Mouse (Mus musculus): Measurements from ENCODE around the gene Olfr1186.
"Not testable (repeated sequence)": the region's sequence is repeated elsewhere in the genome, so short reads cannot be mapped to it uniquely, and the experiment has no call there.

The Olfr1186 gene

GRCm38 (mm10) chr2:88518251-88518650 is at the start of gene Olfr1186:
Gene Olfr1186, plus strand, starts transcription at chr2:88518551.
- no peak for DNase-seq (ENCODE audit: low read depth)

DNA sequence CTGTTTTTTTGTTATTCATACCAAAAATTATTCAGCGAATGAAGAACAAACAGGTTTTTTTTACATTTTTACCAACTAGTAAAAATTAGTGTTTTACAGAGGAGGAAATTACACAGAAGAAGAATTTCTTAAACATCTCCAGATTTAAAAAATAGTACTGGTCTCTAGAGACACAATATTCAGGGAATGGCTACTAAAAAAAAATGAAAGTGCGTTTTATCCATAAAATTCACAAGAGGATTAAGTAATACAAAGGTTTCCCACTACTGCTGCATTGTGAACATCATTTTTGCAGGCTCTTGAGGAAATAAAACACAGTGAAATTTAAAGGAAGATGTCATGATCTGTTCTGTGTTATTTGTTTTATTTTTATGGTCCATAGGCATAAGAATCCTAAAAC is 35.1 kb upstream of the Olfr1186 start, which contains the start of gene Olfr1184:
Gene Olfr1184, plus strand, starts transcription at position 301 of the 400 bp plus-strand sequence.
- no peak for DNase-seq (ENCODE audit: low read depth)

- no peak for DNase-seq (ENCODE audit: low read depth)
Measured at GRCm38 (mm10) chr2:88493020-88493419, 25.3 kb upstream of the Olfr1186 start, which contains the start of gene Olfr1185-ps1. Gene Olfr1185-ps1, plus strand, starts transcription at chr2:88493320.

GRCm38 (mm10) chr2:88525720-88526119 is 7.4 kb downstream of the Olfr1186 start:
- DNase-seq (ENCODE audit: low read depth): no peak

- DNase-seq (ENCODE audit: low read depth): no peak
Measured at GRCm38 (mm10) chr2:88556635-88557034, 38.3 kb downstream of the Olfr1186 start, which contains the start of gene Olfr1188. Gene Olfr1188, plus strand, starts transcription at chr2:88556935.

DNA sequence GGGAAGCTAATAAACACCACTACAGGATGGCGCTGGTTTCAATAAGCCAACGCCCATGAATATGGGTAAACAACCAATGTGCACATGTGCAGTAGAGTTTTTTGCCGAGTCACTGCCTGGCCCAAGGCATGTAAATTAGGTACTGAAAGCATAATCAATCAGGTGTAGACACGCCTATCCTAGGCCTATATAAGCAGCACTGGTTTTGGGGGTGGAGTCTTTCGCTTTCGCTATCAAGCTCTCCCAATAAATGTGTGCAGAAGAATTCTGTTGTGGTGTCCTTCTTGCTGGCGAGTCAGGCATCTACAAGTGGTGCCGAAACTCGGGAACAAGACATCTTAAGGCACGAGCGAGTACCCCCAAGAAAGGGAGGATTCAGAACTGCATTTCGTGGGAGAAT is 54.3 kb downstream of the Olfr1186 start:
- not testable (repeated sequence) for DNase-seq (ENCODE audit: low read depth)

Measured in c-Kit-positive CD71-negative TER-119-negative erythroid progenitor cells, embryonic 14.5 days (primary cell).